Mouse (Mus musculus) kidney, embryonic 15.5 days (tissue): ENCODE results near the gene Kremen1. TPM values are rescaled to one million over a fixed set of nuclear protein-coding genes. Genes with fewer than 3 reads are reported as not detected.

Source experiments
- ATAC-seq: fragments of 200-750 bp; cut with Nextera tagmentation; replicated peaks from 2 replicates; pipeline ENCODE4 v1.8.0; 2017; ENCODE audit warnings: moderate TSS enrichment; ENCODE audit not compliant: low FRiP score
- H3K27ac ChIP-seq: fragments of 300-500 bp; sonication (generic); 2 replicates; pipeline ENCODE4 v1.5.1; 2015; ENCODE audit warnings: mild to moderate bottlenecking, inconsistent platforms
- H3K27me3 ChIP-seq: fragments of 300-500 bp; sonication (generic); 2 replicates; pipeline ENCODE4 v1.6.1; 2015; ENCODE audit warnings: inconsistent platforms
- H3K36me3 ChIP-seq: fragments of 300-500 bp; sonication (generic); 2 replicates; pipeline ENCODE4 v1.6.1; 2015; ENCODE audit warnings: inconsistent platforms
- H3K4me1 ChIP-seq: fragments of 300-500 bp; sonication (generic); 2 replicates; pipeline ENCODE4 v1.6.1; 2015; ENCODE audit warnings: inconsistent platforms
- H3K4me2 ChIP-seq: fragments of 300-500 bp; sonication (generic); 2 replicates; pipeline ENCODE4 v1.6.1; 2015; ENCODE audit warnings: moderate library complexity, mild to moderate bottlenecking, inconsistent platforms
- H3K4me3 ChIP-seq: fragments of 300-500 bp; sonication (generic); replicated peaks from 2 replicates; pipeline ENCODE4 v1.5.1; 2015; ENCODE audit warnings: mild to moderate bottlenecking, inconsistent platforms
- H3K9ac ChIP-seq: fragments of 300-500 bp; sonication (generic); 2 replicates; pipeline ENCODE4 v1.6.1; 2015; ENCODE audit warnings: mild to moderate bottlenecking, inconsistent platforms
- H3K9me3 ChIP-seq: fragments of 300-500 bp; sonication (generic); replicated peaks from 2 replicates; pipeline ENCODE4 v1.6.1; 2016; ENCODE audit warnings: inconsistent platforms
- WGBS: fragments of 180-500 bp; shearing (Covaris S2); methylation state at CpG from one replicate; pipeline ENCODE4 v1.1.7; 2015; ENCODE audit warnings: mixed read lengths; 5-methylcytosine and 5-hydroxymethylcytosine counted together
- polyA plus RNA-seq: library from polyadenylated mRNA; unstranded; fragments of >200 nt; fragmentation: Nextera tagmentation; extraction: Ambion mirVana; gene quantifications from 2 replicates; pipeline ENCODE4 v1.2.1, GENCODE M21; 2015

Gene Kremen1
- polyA plus RNA-seq, 1 experiment from 2014 or later: 22.9 TPM

- Histone ChIP-seq H3K27me3 (no peaks in the 10 kb centered on the region), H3K4me1 (peaks cover 51% of the 10 kb centered on the region), H3K4me3 (peak overlapping the region; percentile 10; the same call in 1 of the 2 replicates), H3K4me2 (peak overlapping the region; percentile 30), H3K27ac (peak overlapping the region; percentile 83), H3K36me3 (peaks cover 27% of the 10 kb centered on the region), H3K9me3 (no peaks in the 10 kb centered on the region), H3K9ac (no peak overlapping the region)
- ATAC-seq: no peak
- 48% methylated on average over 24 of the region's 24 CpGs for WGBS
Observed at GRCm38 (mm10) chr11:5243812-5244748, 17.3 kb downstream of the Kremen1 start.

- Histone ChIP-seq H3K27me3 (no peaks in the 10 kb centered on the region), H3K4me3 (no peak overlapping the region), H3K27ac (no peak overlapping the region), H3K4me2 (no peak overlapping the region), H3K4me1 (peaks cover 56% of the 10 kb centered on the region), H3K36me3 (peaks cover 27% of the 10 kb centered on the region), H3K9ac (no peak overlapping the region), H3K9me3 (no peaks in the 10 kb centered on the region)
- no peak for ATAC-seq
- WGBS: 98% methylated on average over 7 of the region's 7 CpGs
Observed at GRCm38 (mm10) chr11:5243208-5243607, 18.1 kb downstream of the Kremen1 start.

DNA sequence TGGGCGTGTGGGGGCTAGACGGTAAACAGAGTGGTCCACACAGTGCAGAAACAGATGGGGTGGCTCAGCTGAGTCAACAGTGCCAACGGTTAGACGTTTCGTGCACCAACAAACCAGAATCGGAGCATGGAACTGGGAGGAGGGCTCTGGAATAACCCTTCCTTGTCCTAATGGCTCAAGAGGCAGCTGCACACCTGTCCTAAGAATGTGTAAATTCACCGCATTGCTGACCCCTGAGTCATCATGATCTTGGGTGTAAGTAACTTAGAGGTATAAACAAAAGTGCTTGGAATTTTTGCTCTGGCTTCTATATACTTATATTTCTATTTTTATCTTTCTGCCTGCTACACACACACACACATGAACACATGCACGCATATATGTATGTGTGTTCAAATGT is 19.2 kb downstream of the Kremen1 start:
- ATAC-seq: no peak
- Histone ChIP-seq H3K4me1 (peaks cover 56% of the 10 kb centered on the region), H3K9me3 (no peaks in the 10 kb centered on the region), H3K27me3 (no peaks in the 10 kb centered on the region), H3K4me2 (no peak overlapping the region), H3K4me3 (no peak overlapping the region), H3K27ac (0 out of 2 replicates have a peak overlapping the region, but pooled peaks have one; percentile 45), H3K9ac (no peak overlapping the region), H3K36me3 (peaks cover 37% of the 10 kb centered on the region)
- 67% methylated on average over 8 of the region's 8 CpGs for WGBS

- Histone ChIP-seq H3K27me3 (no peaks in the 10 kb centered on the region), H3K27ac (peak overlapping the region; percentile 90), H3K9me3 (no peaks in the 10 kb centered on the region), H3K36me3 (peaks cover 41% of the 10 kb centered on the region), H3K4me1 (peaks cover 48% of the 10 kb centered on the region), H3K9ac (no peak overlapping the region), H3K4me3 (no peak overlapping the region), H3K4me2 (peak overlapping the region; percentile 38)
- 7% methylated on average over 10 of the region's 10 CpGs for WGBS
- ATAC-seq: peak; percentile 75
Observed at GRCm38 (mm10) chr11:5239706-5240690, 21.4 kb downstream of the Kremen1 start.

DNA sequence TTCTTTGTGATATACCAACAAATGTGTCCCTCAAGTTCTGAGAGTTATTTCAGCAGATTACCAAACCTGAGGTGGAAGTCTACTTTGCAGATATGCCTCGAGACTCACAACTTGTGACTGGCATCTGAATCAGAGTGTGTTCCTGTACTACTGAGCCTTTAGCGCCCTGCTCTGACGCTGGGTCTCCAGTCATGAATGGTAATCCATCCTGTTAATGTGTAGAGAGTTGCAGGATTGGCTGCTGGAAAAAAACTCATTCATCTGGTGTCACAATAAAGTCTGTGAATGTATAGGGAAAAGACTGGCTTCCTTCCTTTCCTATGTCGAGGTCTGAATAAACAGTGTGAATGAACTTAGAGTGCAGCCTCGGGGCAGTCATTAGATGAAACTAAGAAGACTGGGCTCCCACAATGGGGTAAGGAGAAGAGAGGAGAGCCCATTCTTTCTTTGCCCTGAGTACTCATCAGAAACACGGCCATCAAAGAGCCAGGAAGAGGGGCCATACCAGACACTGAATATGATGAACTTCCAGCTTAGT is 41.4 kb downstream of the Kremen1 start:
- Histone ChIP-seq H3K27me3 (no peaks in the 10 kb centered on the region), H3K9ac (no peak overlapping the region), H3K4me2 (no peak overlapping the region), H3K36me3 (peaks cover 7% of the 10 kb centered on the region; the same call in 1 of the 2 replicates), H3K27ac (no peak overlapping the region), H3K4me3 (no peak overlapping the region), H3K4me1 (peaks cover 6% of the 10 kb centered on the region; the same call in 1 of the 2 replicates), H3K9me3 (no peaks in the 10 kb centered on the region)
- no peak for ATAC-seq
- 48% methylated on average over 6 of the region's 6 CpGs for WGBS

- Histone ChIP-seq H3K9ac (no peak overlapping the region), H3K36me3 (peaks cover 11% of the 10 kb centered on the region; the same call in 1 of the 2 replicates), H3K4me3 (no peak overlapping the region), H3K9me3 (no peaks in the 10 kb centered on the region), H3K27ac (no peak overlapping the region), H3K4me2 (no peak overlapping the region), H3K4me1 (peaks cover 6% of the 10 kb centered on the region; the same call in 1 of the 2 replicates), H3K27me3 (no peaks in the 10 kb centered on the region)
- ATAC-seq: no peak
- 88% methylated on average over 4 of the region's 4 CpGs for WGBS
Observed at GRCm38 (mm10) chr11:5219371-5219770, 42.0 kb downstream of the Kremen1 start.

GRCm38 (mm10) chr11:5215401-5216187 is 45.8 kb downstream of the Kremen1 start:
- H3K9me3 ChIP-seq: no peaks in the 10 kb centered on the region
- H3K27me3 ChIP-seq: no peaks in the 10 kb centered on the region
- no peak for ATAC-seq
- H3K4me1 ChIP-seq: peaks cover 4% of the 10 kb centered on the region; the same call in 1 of the 2 replicates
- WGBS: 89% methylated on average over 14 of the region's 14 CpGs
- no peak overlapping the region for H3K4me2 ChIP-seq
- H3K36me3 ChIP-seq: peaks cover 23% of the 10 kb centered on the region
- no peak overlapping the region for H3K4me3 ChIP-seq
- no peak overlapping the region for H3K9ac ChIP-seq
- H3K27ac ChIP-seq: no peak overlapping the region

GRCm38 (mm10) chr11:5214483-5215040 is 46.8 kb downstream of the Kremen1 start:
- no peak overlapping the region for H3K27ac ChIP-seq
- H3K27me3 ChIP-seq: no peaks in the 10 kb centered on the region
- H3K4me3 ChIP-seq: no peak overlapping the region
- no peak for ATAC-seq
- H3K4me1 ChIP-seq: no peaks in the 10 kb centered on the region
- peaks cover 27% of the 10 kb centered on the region for H3K36me3 ChIP-seq
- no peak overlapping the region for H3K4me2 ChIP-seq
- 86% methylated on average over 6 of the region's 6 CpGs for WGBS
- no peaks in the 10 kb centered on the region for H3K9me3 ChIP-seq
- no peak overlapping the region for H3K9ac ChIP-seq

DNA sequence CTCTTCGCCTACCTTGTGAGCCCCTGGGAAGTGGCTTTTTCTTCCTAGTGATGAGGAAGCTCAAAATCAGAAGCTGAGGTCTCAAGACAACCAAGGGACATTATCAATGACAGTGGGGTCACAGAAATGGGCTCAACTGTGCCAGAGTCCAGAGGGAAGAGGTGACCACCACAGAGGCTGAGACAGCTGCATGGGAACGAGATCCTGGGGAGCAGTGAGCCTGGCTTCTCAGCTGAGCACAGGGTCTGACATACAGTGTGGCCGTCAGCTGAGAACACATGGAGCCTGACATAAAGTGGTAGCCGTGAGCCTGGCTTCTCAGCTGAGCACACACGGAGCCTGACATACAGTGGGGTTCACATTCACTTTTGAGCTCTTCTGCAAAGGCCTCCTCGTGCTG is 58.3 kb downstream of the Kremen1 start:
- no peaks in the 10 kb centered on the region for H3K9me3 ChIP-seq
- H3K4me1 ChIP-seq: peaks cover 26% of the 10 kb centered on the region
- peak overlapping the region; percentile 70; the same call in 1 of the 2 replicates for H3K27ac ChIP-seq
- ATAC-seq: no peak
- H3K36me3 ChIP-seq: peaks cover 53% of the 10 kb centered on the region
- H3K27me3 ChIP-seq: no peaks in the 10 kb centered on the region
- H3K9ac ChIP-seq: no peak overlapping the region
- no peak overlapping the region for H3K4me2 ChIP-seq
- 79% methylated on average over 6 of the region's 6 CpGs for WGBS
- no peak overlapping the region for H3K4me3 ChIP-seq

GRCm38 (mm10) chr11:5201799-5202680 is 59.3 kb downstream of the Kremen1 start:
- WGBS: 56% methylated on average over 20 of the region's 20 CpGs
- H3K27me3 ChIP-seq: no peaks in the 10 kb centered on the region
- no peak overlapping the region for H3K9ac ChIP-seq
- ATAC-seq: peak; percentile 84
- no peaks in the 10 kb centered on the region for H3K9me3 ChIP-seq
- no peak overlapping the region for H3K4me2 ChIP-seq
- H3K36me3 ChIP-seq: peaks cover 51% of the 10 kb centered on the region
- H3K4me1 ChIP-seq: peaks cover 26% of the 10 kb centered on the region
- H3K27ac ChIP-seq: peak overlapping the region; percentile 70
- H3K4me3 ChIP-seq: no peak overlapping the region
